Mouse (Mus musculus): ENCODE data around the gene Tmem164. TPM values are rescaled to one million over a fixed set of nuclear protein-coding genes. Genes with fewer than 3 reads are reported as not detected.
"Not testable (repeated sequence)": the region's sequence is repeated elsewhere in the genome, so short reads cannot be mapped to it uniquely, and the experiment has no call there.

Gene Tmem164
- 21.4 and 22.0 TPM in 2 replicates for polyA plus RNA-seq (2015; fragmentation: Nextera tagmentation; extraction: Ambion mirVana)

DNA sequence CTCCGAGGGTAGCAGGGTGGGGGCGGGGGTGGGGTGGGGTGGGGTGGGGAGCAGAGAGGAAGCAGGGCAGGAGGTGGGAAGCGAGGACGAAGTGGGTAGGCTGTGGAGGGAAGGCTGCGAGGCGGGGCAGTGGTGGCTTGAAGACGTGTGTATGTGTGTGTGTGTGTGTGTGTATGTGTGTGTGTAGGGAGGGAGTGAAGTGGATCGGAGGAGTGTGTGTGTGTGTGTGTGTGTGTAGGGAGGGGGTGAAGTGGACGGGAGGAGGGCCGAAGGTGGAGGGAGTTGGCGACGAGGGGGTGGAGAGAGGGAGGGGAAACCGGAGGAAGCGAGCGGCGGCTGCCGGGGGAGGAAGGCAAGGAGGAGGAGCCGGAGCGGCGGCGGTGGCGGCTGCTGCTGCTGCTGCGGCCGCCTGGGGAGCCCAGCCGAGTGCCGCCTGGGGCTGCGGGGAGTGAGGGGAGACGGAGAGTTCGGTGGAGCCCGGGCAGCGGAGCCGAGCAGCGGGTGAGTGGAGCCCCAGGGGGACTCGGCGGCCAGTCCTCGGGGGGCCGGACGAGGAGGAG, at the start of gene Tmem164:
Tmem164 (plus strand) TSS at position 351 of the 560 bp plus-strand sequence.
- Histone ChIP-seq H3K27ac (ENCODE audit: low read length) (peak within 1 kb of the TSS; percentile 77), H3K4me2 (ENCODE audit: low read length) (peak within 1 kb of the TSS; percentile 56), H3K9me3 (replicated peaks; ENCODE audit: control insufficient read depth, low read length, poor library complexity, severe bottlenecking) (no peaks in the 10 kb centered on the region), H3K4me3 (ENCODE audit: low read depth, low read length) (peak within 1 kb of the TSS; percentile 60), H3K36me3 (ENCODE audit: control insufficient read depth, insufficient read depth, low read length) (no peaks in the 10 kb centered on the region), H3K9ac (ENCODE audit: low read depth, low read length) (peak within 1 kb of the TSS; percentile 71), H3K27me3 (ENCODE audit: control insufficient read depth, insufficient read depth, low read depth, low read length) (peaks cover 3% of the 10 kb centered on the region; the same call in 1 of the 2 replicates), H3K4me1 (ENCODE audit: control insufficient read depth, insufficient read depth, low read length) (peaks cover 13% of the 10 kb centered on the region)
- ATAC-seq: peak; percentile 82
- WGBS: 11% methylated on average over 20 of the region's 38 CpGs

DNA sequence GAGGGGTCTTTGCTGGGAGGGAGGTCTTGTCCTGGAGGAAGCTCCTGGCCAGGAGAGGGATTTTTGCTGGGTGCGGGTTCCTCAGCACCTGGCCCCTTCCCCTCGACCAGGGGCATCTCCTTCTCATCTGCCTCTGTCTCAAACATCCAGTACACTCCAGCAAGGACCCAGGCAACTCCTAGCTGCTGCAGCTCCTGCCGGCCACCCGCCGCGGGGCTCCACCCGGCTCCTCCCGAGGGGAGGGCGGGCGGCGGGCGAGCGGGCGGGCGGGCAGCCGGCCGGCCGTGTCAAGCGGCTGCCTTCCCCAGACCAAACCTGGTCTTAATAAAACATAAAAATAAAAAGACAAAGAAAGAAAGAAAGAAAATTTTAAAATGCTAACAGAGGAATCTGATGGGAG, 48.2 kb upstream of the Tmem164 start:
- H3K9me3 ChIP-seq (replicated peaks; ENCODE audit: control insufficient read depth, low read length, poor library complexity, severe bottlenecking); H3K9ac ChIP-seq (ENCODE audit: low read depth, low read length); H3K27me3 ChIP-seq (ENCODE audit: control insufficient read depth, insufficient read depth, low read depth, low read length); H3K27ac ChIP-seq (ENCODE audit: low read length); H3K4me3 ChIP-seq (ENCODE audit: low read depth, low read length); H3K4me1 ChIP-seq (ENCODE audit: control insufficient read depth, insufficient read depth, low read length); H3K36me3 ChIP-seq (ENCODE audit: control insufficient read depth, insufficient read depth, low read length); ATAC-seq; H3K4me2 ChIP-seq (ENCODE audit: low read length): not testable (repeated sequence)
- 46% methylated on average over 18 of the region's 19 CpGs for WGBS

DNA sequence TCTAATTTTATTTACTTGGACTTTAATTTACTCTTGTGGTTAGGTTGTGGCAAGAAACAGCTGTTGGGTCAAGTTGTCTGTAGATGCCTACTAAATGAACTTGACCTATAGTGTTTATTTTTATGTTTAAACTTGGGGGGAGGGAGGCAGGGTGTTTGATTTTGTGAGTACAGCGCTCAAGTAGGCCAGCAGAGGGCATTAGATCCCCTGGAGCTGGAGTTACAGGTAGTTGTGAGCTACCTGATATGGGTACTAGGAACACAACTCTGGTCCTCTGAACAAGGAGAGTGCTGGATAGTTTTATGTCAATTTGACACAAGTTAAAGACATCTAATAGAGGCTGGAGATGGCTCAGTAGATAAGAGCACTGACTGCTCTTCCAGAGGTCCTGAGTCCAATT, 34.0 kb upstream of the Tmem164 start:
- H3K36me3 ChIP-seq (ENCODE audit: control insufficient read depth, insufficient read depth, low read length): no peaks in the 10 kb centered on the region
- H3K4me3 ChIP-seq (ENCODE audit: low read depth, low read length): no peak overlapping the region
- no peaks in the 10 kb centered on the region for H3K4me1 ChIP-seq (ENCODE audit: control insufficient read depth, insufficient read depth, low read length)
- no peak overlapping the region for H3K27ac ChIP-seq (ENCODE audit: low read length)
- 62% methylated on average over 1 of the region's 1 CpGs for WGBS
- H3K4me2 ChIP-seq (ENCODE audit: low read length): no peak overlapping the region
- ATAC-seq: no peak
- H3K27me3 ChIP-seq (ENCODE audit: control insufficient read depth, insufficient read depth, low read depth, low read length): no peaks in the 10 kb centered on the region; the same call in 1 of the 2 replicates
- no peaks in the 10 kb centered on the region for H3K9me3 ChIP-seq (replicated peaks; ENCODE audit: control insufficient read depth, low read length, poor library complexity, severe bottlenecking)
- no peak overlapping the region for H3K9ac ChIP-seq (ENCODE audit: low read depth, low read length)

DNA sequence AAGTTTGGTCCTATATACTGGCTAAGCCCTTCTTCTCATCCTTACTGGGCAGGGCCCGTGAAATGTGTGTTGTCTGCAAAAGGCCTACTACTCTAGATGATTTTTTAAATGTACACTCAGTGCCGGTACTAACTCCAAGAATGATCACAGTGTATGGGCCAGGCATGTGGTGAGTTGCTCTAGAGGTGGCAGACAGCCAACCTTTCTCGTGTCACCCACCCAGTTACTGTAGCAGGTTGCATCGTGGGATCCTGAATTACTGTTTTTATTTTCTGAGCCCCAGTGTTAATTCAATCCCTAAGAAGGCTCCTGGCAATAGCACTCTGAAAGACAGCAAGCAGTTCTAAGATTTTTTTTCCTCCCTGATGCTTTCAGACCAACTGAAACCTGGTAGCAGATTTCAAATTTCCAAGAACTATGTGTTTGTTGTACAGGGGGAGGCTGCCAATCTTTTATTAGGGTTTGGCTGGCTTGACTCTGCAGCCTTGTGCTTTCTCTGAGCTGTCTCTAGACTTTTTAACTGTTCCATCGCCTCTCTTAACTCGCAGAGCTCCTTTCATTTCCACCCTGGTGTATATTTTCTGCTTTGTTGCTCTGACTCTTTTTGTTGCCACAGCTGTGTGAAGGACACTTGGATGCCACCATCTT, 31.0 kb upstream of the Tmem164 start:
- H3K9ac ChIP-seq (ENCODE audit: low read depth, low read length): no peak overlapping the region
- H3K9me3 ChIP-seq (replicated peaks; ENCODE audit: control insufficient read depth, low read length, poor library complexity, severe bottlenecking): no peaks in the 10 kb centered on the region
- H3K4me3 ChIP-seq (ENCODE audit: low read depth, low read length): no peak overlapping the region
- H3K4me1 ChIP-seq (ENCODE audit: control insufficient read depth, insufficient read depth, low read length): no peaks in the 10 kb centered on the region
- no peaks in the 10 kb centered on the region for H3K36me3 ChIP-seq (ENCODE audit: control insufficient read depth, insufficient read depth, low read length)
- no peak overlapping the region for H3K27ac ChIP-seq (ENCODE audit: low read length)
- no peak overlapping the region for H3K4me2 ChIP-seq (ENCODE audit: low read length)
- no peak for ATAC-seq
- no peaks in the 10 kb centered on the region; the same call in 1 of the 2 replicates for H3K27me3 ChIP-seq (ENCODE audit: control insufficient read depth, insufficient read depth, low read depth, low read length)
- 64% methylated on average over 6 of the region's 6 CpGs for WGBS

DNA sequence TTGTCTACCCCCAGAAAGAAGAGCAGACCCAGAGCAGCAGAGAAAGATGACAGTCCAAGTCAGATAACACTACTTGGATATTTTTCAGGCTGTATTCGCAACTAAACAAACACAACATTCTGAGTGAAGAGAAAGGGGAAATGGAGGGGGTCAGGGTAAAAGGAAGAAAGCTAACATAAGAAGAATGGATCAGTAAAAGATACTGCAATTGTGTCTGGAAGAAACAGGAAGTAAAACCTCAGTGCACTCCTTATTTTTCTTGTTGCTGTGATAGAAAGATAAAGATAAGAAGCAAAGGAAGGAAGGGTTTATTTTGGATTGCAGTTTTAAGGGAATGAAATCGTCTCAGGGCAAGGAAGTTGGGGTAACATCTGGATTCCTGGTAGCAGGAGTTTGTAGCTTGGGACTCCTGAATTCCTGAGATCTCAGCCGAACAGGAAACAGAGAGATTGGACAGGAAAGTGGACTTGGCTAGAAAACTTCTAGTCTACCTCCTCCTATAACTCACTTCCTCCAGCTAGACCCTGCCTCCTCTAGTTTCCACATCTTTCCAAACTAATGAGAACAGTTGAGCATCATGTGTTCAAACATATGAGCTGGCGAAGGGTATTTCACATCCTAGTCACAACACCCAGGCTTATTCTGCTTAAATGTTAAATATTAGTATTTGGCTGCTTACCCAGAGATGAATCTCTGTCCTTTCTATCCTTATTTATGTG, 16.3 kb upstream of the Tmem164 start:
- no peak for ATAC-seq
- 80% methylated on average over 4 of the region's 4 CpGs for WGBS
- Histone ChIP-seq H3K4me1 (ENCODE audit: control insufficient read depth, insufficient read depth, low read length) (no peaks in the 10 kb centered on the region), H3K9me3 (replicated peaks; ENCODE audit: control insufficient read depth, low read length, poor library complexity, severe bottlenecking) (no peaks in the 10 kb centered on the region), H3K27me3 (ENCODE audit: control insufficient read depth, insufficient read depth, low read depth, low read length) (no peaks in the 10 kb centered on the region), H3K9ac (ENCODE audit: low read depth, low read length) (no peak overlapping the region), H3K36me3 (ENCODE audit: control insufficient read depth, insufficient read depth, low read length) (no peaks in the 10 kb centered on the region), H3K4me2 (ENCODE audit: low read length) (no peak overlapping the region), H3K27ac (ENCODE audit: low read length) (no peak overlapping the region), H3K4me3 (ENCODE audit: low read depth, low read length) (no peak overlapping the region)

DNA sequence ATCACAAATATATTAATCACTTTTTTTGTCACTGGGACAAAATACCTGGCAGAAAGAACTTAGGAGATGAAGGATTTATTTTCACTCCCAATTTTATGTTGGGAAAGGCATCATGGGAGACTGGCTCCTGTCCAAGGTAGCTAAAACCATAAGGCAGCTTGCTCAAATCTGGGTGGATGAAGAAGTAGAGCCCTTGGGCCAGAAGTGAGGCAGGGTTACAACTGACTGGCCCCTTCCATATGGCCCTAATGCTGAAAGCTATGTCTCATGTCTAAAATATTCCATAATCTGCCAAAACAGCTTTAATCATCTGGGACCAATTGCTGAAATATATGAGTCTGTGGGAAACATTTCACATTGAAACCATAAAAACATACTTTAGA, 15.8 kb upstream of the Tmem164 start:
- no peaks in the 10 kb centered on the region for H3K4me1 ChIP-seq (ENCODE audit: control insufficient read depth, insufficient read depth, low read length)
- H3K4me2 ChIP-seq (ENCODE audit: low read length): no peak overlapping the region
- no peak for ATAC-seq
- H3K36me3 ChIP-seq (ENCODE audit: control insufficient read depth, insufficient read depth, low read length): no peaks in the 10 kb centered on the region
- no peak overlapping the region for H3K4me3 ChIP-seq (ENCODE audit: low read depth, low read length)
- H3K27ac ChIP-seq (ENCODE audit: low read length): no peak overlapping the region
- H3K9me3 ChIP-seq (replicated peaks; ENCODE audit: control insufficient read depth, low read length, poor library complexity, severe bottlenecking): no peaks in the 10 kb centered on the region
- H3K9ac ChIP-seq (ENCODE audit: low read depth, low read length): no peak overlapping the region
- no peaks in the 10 kb centered on the region for H3K27me3 ChIP-seq (ENCODE audit: control insufficient read depth, insufficient read depth, low read depth, low read length)

DNA sequence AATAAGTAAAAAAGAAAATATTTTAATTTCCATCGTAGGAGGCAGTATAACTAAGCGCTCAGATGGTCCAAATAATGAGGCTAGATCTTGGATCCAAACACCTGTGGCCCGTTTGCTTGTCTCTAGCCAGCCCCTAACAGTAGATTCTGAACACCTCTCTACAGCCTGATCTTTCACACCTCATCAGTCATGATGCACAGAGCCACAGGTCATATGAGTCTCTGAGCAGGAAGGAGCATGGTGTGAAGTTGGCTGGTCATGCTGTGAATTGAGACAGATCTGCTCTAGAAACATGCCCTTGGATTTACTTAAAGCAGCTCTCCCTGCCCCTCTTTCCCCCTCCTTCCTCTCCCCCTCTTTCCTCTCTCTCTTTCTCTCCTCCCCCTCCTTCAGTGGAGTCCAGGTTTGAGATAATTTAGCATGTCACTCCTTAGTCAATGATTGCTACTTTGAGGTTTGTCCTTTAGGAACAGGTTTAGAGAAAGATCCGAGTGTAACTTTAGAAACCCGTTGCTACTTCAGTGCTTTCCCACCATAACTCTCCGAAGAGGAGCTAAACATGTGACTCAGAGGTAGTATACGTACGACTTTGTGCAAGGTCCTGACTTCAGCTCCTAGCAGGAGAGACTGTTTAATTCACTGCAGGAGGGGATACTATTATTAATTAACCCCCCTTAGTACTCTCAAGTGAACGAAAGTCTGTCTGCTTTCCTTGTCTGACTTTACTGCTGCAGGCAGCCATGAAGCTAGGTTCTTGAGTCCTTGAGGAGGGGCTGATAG, 11.7 kb upstream of the Tmem164 start:
- no peak overlapping the region for H3K27ac ChIP-seq (ENCODE audit: low read length)
- no peak overlapping the region for H3K4me2 ChIP-seq (ENCODE audit: low read length)
- H3K9me3 ChIP-seq (replicated peaks; ENCODE audit: control insufficient read depth, low read length, poor library complexity, severe bottlenecking): no peaks in the 10 kb centered on the region
- 75% methylated on average over 9 of the region's 9 CpGs for WGBS
- H3K4me1 ChIP-seq (ENCODE audit: control insufficient read depth, insufficient read depth, low read length): no peaks in the 10 kb centered on the region
- H3K4me3 ChIP-seq (ENCODE audit: low read depth, low read length): no peak overlapping the region
- no peak for ATAC-seq
- no peaks in the 10 kb centered on the region for H3K36me3 ChIP-seq (ENCODE audit: control insufficient read depth, insufficient read depth, low read length)
- peaks cover 4% of the 10 kb centered on the region; the same call in 1 of the 2 replicates for H3K27me3 ChIP-seq (ENCODE audit: control insufficient read depth, insufficient read depth, low read depth, low read length)
- no peak overlapping the region for H3K9ac ChIP-seq (ENCODE audit: low read depth, low read length)

DNA sequence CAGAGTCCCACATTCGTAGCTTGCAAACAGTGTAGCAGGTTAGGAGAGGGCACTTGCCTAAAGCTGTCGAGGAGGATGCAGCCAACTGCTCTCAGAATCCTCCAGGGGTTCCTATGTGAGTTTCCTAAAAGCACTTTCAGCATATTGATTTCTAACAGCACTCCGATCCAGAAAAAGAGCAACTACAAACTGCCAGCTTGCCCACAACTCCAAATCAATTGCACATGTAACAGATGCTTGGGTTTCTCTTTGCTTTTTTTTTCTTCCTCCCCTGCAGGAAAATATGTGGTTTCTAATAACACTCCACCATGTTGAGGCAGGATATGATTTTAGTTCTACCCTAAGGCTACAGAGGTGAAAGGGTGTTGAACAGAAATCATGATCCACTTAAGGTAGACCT, 11.1 kb upstream of the Tmem164 start:
- H3K9me3 ChIP-seq (replicated peaks; ENCODE audit: control insufficient read depth, low read length, poor library complexity, severe bottlenecking): no peaks in the 10 kb centered on the region
- ATAC-seq: no peak
- no peak overlapping the region for H3K27ac ChIP-seq (ENCODE audit: low read length)
- WGBS: 61% methylated on average over 3 of the region's 3 CpGs
- no peaks in the 10 kb centered on the region for H3K4me1 ChIP-seq (ENCODE audit: control insufficient read depth, insufficient read depth, low read length)
- H3K36me3 ChIP-seq (ENCODE audit: control insufficient read depth, insufficient read depth, low read length): no peaks in the 10 kb centered on the region
- H3K4me3 ChIP-seq (ENCODE audit: low read depth, low read length): no peak overlapping the region
- H3K9ac ChIP-seq (ENCODE audit: low read depth, low read length): no peak overlapping the region
- no peak overlapping the region for H3K4me2 ChIP-seq (ENCODE audit: low read length)
- peaks cover 4% of the 10 kb centered on the region; the same call in 1 of the 2 replicates for H3K27me3 ChIP-seq (ENCODE audit: control insufficient read depth, insufficient read depth, low read depth, low read length)

Data from midbrain, embryonic 16.5 days (tissue).